Mouse (Mus musculus): ENCODE measurements around the gene Dgkg. TPM values are rescaled to one million over a fixed set of nuclear protein-coding genes. Genes with fewer than 3 reads are reported as not detected.

Dgkg gene
- polyA plus RNA-seq, 1 experiment, result 44.3 TPM

DNA sequence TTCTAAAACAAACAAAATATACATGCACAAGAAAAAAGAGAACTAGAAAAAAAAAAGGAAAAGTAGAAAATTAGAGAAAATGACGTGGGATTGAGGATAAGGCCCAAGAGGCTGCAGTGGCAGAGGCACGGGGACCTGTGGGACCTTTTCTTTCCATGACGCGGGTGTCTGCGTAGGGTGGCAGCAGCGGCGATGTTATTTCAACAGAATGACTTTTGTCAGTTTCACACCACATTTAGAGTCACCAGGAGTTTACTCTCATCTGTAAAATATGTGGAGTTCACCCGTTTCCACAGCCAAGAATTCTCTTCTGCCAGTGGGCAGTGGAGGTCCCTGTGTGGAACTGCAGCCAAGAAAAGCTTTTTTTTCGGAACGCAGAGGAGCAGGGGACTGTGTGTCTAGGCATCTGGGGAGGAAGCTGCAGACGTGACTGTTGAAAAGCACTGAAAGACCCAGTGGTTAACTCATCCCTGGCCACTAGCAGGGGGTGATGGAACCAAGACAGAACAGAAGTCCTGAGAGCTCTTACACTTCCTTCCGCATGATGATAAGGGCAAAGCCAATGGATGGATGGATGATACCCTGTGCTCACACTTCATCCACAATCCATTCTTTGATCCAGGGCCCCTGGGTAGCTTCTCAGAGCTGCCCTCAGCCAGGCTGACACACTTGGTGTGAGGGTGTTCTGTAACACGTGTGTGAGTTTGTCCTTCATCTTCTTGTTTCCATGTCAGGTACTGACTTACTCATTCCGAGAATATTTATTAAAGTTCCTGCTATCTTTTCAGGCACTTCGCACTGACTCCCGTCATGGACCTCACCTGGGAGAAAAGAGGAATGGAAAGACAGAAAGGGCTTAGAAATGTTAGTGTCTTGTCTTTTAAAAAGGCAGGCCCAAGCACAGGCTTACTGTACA, 1.1 kb upstream of the Dgkg start:
- Histone ChIP-seq H3K27me3 (ENCODE audit: control insufficient read depth, insufficient read depth, low read length) (no peaks in the 10 kb centered on the region), H3K4me1 (ENCODE audit: control insufficient read depth, insufficient read depth, low read length) (peaks cover 8% of the 10 kb centered on the region; the same call in 1 of the 2 replicates), H3K27ac (ENCODE audit: insufficient read depth, low read length) (no peak overlapping the region), H3K4me3 (replicated peaks; ENCODE audit: insufficient read depth, low read depth, low read length) (no peak overlapping the region)
- TF ChIP-seq CTCF (IDR thresholded peaks at IDR 0.05; ENCODE audit: borderline replicate concordance, insufficient read depth, low read depth, low read length), result no peak
- TF ChIP-seq POLR2A (IDR thresholded peaks at IDR 0.05; ENCODE audit: borderline replicate concordance, insufficient read depth, low read length), result no peak
- 83% methylated on average over 16 of the region's 16 CpGs for WGBS
- DNase-seq, result no peak

DNA sequence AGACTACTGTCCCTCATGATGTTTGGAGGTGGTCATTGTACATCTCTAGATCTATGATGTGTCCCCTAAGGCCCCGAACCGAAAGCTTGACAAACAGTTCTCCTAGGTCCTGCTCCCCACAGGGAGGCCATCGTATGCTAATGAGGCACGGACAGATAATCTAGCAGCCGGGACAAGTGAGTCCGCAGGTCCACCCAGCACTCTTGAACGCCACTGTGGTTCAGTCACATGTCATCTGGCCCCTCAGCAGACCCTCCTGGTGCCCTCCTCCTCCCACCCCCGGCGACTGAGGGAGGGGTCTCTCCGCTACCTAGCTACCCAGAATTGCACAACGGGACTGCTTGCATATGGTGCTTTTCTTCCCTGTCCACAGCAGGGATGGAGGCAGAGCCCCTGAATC, 1.2 kb downstream of the Dgkg start:
- peak; percentile 55 to 68 for DNase-seq

DNA sequence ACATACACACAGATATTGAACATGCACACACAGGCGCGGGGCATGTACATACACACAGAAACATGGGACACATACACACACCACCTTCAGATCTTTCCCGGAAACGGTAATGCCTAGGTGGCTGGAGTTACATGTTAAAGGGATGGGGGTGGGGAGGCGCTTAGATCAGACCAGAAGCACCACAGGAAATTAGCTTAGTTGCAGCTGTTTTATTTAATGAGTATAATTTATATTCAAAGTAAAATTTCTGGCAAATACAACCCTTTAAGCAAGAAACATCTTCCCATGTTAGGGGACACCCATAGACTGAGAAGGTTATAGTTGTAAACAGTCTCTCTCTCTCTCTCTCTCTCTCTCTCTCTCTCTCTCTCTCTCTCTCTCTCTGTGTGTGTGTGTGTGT, 1.8 kb downstream of the Dgkg start:
- DNase-seq, result no peak
- Histone ChIP-seq H3K4me3 (replicated peaks; ENCODE audit: insufficient read depth, low read depth, low read length) (peak overlapping the region; percentile 69), H3K27ac (ENCODE audit: insufficient read depth, low read length) (peak overlapping the region; percentile 72; the same call in 1 of the 2 replicates), H3K27me3 (ENCODE audit: control insufficient read depth, insufficient read depth, low read length) (no peaks in the 10 kb centered on the region), H3K4me1 (ENCODE audit: control insufficient read depth, insufficient read depth, low read length) (peaks cover 9% of the 10 kb centered on the region)
- 59% methylated on average over 5 of the region's 5 CpGs for WGBS
- no peak for TF ChIP-seq POLR2A (IDR thresholded peaks at IDR 0.05; ENCODE audit: borderline replicate concordance, insufficient read depth, low read length)
- TF ChIP-seq CTCF (IDR thresholded peaks at IDR 0.05; ENCODE audit: borderline replicate concordance, insufficient read depth, low read depth, low read length), result no peak

More for the DNA sequence above, 1.2 kb downstream of the Dgkg start:
- H3K4me3 ChIP-seq (replicated peaks; ENCODE audit: insufficient read depth, low read depth, low read length), result peak overlapping the region; percentile 69
- TF ChIP-seq CTCF (IDR thresholded peaks at IDR 0.05; ENCODE audit: borderline replicate concordance, insufficient read depth, low read depth, low read length), result no peak
- no peak for TF ChIP-seq POLR2A (IDR thresholded peaks at IDR 0.05; ENCODE audit: borderline replicate concordance, insufficient read depth, low read length)
- peaks cover 8% of the 10 kb centered on the region; the same call in 1 of the 2 replicates for H3K4me1 ChIP-seq (ENCODE audit: control insufficient read depth, insufficient read depth, low read length)
- no peaks in the 10 kb centered on the region for H3K27me3 ChIP-seq (ENCODE audit: control insufficient read depth, insufficient read depth, low read length)
- peak overlapping the region; percentile 72 for H3K27ac ChIP-seq (ENCODE audit: insufficient read depth, low read length)
- 5% methylated on average over 11 of the region's 11 CpGs for WGBS

DNA sequence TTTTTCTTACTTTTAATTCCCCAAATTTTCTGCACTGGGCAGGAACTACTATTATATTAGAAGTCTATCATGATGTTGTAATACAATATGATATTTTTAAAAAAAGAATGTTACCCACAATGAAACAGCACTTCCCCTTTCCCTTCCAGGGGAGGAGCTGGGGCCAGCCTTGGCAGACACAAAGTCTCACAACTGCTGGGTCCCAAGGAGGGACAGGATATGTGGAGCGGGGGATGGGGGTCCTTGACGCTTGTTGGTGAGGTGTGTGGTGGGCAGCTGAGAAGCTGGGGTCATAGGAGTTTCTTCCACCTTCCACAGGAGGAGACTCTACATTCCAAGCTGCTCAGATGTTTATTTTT, 2.6 kb downstream of the Dgkg start:
- no peak for TF ChIP-seq CTCF (IDR thresholded peaks at IDR 0.05; ENCODE audit: borderline replicate concordance, insufficient read depth, low read depth, low read length)
- TF ChIP-seq POLR2A (IDR thresholded peaks at IDR 0.05; ENCODE audit: borderline replicate concordance, insufficient read depth, low read length), result no peak
- H3K27ac ChIP-seq (ENCODE audit: insufficient read depth, low read length), result no peak overlapping the region
- no peaks in the 10 kb centered on the region for H3K27me3 ChIP-seq (ENCODE audit: control insufficient read depth, insufficient read depth, low read length)
- H3K4me1 ChIP-seq (ENCODE audit: control insufficient read depth, insufficient read depth, low read length), result peaks cover 12% of the 10 kb centered on the region
- no peak for DNase-seq
- peak overlapping the region; percentile 69 for H3K4me3 ChIP-seq (replicated peaks; ENCODE audit: insufficient read depth, low read depth, low read length)
- 52% methylated on average over 2 of the region's 2 CpGs for WGBS

DNA sequence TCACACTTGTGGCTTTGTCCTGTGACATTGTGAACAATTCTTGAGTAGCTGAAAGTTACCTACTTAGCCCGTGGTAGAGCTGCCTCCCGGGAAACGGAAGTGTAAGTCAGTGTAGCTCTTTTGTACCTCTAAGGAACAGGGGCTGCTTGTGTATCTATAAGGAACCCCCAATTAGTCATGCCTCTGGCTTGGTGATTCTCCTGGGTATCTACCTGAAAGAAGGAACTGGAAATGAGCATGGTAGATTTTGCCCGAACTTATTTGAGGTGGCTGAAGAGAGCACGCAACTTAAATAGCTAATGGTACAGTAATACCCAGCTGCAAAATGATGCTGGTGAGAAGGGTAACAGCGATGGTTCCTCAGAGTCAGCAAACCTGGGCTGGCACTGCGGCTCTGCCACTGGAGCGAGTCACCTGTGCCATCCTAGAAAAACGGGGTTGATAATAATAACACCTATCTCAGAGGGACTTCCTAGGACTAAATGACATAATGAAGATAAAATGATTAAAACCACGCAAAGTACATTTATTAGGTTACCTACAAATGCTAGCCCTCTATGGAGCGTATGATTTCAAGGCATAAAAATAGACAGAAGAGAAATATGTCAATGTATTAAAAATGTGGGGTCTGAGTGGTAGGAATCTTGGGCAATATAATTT, 3.1 kb downstream of the Dgkg start:
- peak overlapping the region; percentile 8 for H3K4me3 ChIP-seq (replicated peaks; ENCODE audit: insufficient read depth, low read depth, low read length)
- H3K27me3 ChIP-seq (ENCODE audit: control insufficient read depth, insufficient read depth, low read length), result no peaks in the 10 kb centered on the region
- H3K4me1 ChIP-seq (ENCODE audit: control insufficient read depth, insufficient read depth, low read length), result peaks cover 16% of the 10 kb centered on the region
- DNase-seq, result no peak
- WGBS, result 89% methylated on average over 11 of the region's 11 CpGs
- no peak for TF ChIP-seq POLR2A (IDR thresholded peaks at IDR 0.05; ENCODE audit: borderline replicate concordance, insufficient read depth, low read length)
- no peak for TF ChIP-seq CTCF (IDR thresholded peaks at IDR 0.05; ENCODE audit: borderline replicate concordance, insufficient read depth, low read depth, low read length)
- H3K27ac ChIP-seq (ENCODE audit: insufficient read depth, low read length), result no peak overlapping the region

DNA sequence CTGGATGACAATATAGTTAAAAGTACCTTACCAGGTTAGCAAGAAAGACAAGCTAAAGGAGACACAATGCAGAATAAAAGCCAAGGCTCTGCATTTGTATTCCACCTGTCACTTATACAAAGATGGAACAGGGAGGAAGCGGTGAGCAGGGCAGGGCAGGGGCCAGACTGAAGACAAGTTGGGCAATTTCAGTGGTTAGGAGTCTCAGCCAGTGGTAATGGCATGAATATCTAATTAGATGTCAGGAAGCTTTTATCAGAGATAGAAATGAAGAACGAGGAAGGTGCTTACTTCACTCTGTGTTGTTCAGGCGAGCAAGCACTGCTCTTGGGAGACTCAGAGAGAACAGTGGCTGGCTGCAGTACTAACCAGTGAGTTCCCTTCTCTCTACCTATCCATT, 5.8 kb downstream of the Dgkg start:
- Histone ChIP-seq H3K4me3 (replicated peaks; ENCODE audit: insufficient read depth, low read depth, low read length) (no peak overlapping the region), H3K4me1 (ENCODE audit: control insufficient read depth, insufficient read depth, low read length) (peaks cover 16% of the 10 kb centered on the region), H3K27me3 (ENCODE audit: control insufficient read depth, insufficient read depth, low read length) (no peaks in the 10 kb centered on the region), H3K27ac (ENCODE audit: insufficient read depth, low read length) (no peak overlapping the region)
- DNase-seq, result no peak
- 72% methylated on average over 3 of the region's 3 CpGs for WGBS
- TF ChIP-seq POLR2A (IDR thresholded peaks at IDR 0.05; ENCODE audit: borderline replicate concordance, insufficient read depth, low read length), result no peak
- no peak for TF ChIP-seq CTCF (IDR thresholded peaks at IDR 0.05; ENCODE audit: borderline replicate concordance, insufficient read depth, low read depth, low read length)

DNA sequence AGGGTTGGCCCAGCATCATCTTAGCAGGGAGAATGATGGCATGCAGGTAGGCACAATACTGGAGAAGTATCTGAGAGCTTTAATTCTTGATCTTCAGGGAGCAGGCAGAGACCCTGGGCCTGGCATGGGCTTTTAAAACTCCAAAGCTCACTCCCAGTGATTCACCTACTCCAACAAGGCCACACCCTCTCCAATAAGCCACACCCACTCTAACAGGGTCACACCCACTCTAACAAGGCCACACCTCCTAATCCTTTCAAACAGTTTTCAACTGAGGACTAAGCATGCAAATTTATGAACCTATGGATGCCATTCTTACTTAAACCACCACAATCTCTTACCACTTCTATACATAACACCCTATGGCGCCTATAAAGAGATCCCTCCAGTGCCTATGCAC, 11.8 kb downstream of the Dgkg start:
- no peaks in the 10 kb centered on the region for H3K27me3 ChIP-seq (ENCODE audit: control insufficient read depth, insufficient read depth, low read length)

More for the DNA sequence above, 11.8 kb downstream of the Dgkg start:
- no peak for TF ChIP-seq POLR2A (IDR thresholded peaks at IDR 0.05; ENCODE audit: borderline replicate concordance, insufficient read depth, low read length)
- no peak for TF ChIP-seq CTCF (IDR thresholded peaks at IDR 0.05; ENCODE audit: borderline replicate concordance, insufficient read depth, low read depth, low read length)
- 90% methylated on average over 1 of the region's 1 CpGs for WGBS
- Histone ChIP-seq H3K4me1 (ENCODE audit: control insufficient read depth, insufficient read depth, low read length) (peaks cover 8% of the 10 kb centered on the region), H3K27ac (ENCODE audit: insufficient read depth, low read length) (no peak overlapping the region), H3K4me3 (replicated peaks; ENCODE audit: insufficient read depth, low read depth, low read length) (no peak overlapping the region)
- no peak for DNase-seq

Data from cerebellum, adult 2 months (tissue).